Mouse (Mus musculus) right cerebral cortex, postnatal 36 days (tissue): ENCODE results near the gene Pnpla3.

Source experiments
- DNase-seq, 2 experiments: peaks; one replicate each; pipeline ENCODE4 v3.0.0; 2022; ENCODE audit warnings: low spot score in 2 of 2, mixed read lengths in 1 of 2

Pnpla3 gene

DNA sequence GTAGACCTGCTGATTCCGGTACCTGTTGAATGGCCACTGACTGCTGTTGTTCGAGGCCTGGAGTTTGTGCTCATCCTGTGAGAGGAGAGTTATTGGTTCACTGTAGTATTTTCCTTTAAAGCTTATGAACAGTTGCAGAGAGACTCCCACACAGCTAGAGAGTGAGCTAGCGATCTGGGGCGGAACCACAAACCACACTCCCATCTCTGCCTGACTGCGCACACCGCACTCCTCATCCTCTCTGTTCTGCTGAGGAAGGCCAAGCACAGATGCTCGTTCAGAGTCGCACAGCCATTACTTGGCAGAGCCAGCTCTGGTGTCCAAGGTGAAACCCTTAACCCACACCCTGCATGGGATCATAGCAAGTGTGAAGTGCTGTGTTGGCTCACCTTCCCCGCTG lies 11.1 kb downstream of the Pnpla3 start:
- DNase-seq: no peak

DNA sequence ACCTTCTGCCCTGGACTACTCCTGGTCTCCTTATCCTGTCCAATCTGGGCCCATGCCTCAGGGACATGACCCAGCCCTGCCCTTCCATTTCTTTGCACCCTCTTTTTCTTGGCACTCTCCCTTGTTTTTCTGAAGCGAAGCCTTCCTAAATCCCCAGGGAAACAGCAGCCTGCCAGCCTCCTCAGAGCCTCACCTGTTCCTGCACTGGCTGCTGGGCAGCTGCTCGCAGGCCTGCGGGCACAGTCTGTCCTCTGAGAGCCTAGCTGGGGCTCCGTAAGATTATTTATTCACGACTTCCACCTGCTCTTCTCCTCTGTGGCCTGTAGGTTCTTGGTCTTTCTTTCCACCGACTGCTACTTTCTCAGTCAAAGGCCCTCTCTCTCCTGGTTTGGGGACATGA lies 14.4 kb downstream of the Pnpla3 start:
- no peak for DNase-seq

DNA sequence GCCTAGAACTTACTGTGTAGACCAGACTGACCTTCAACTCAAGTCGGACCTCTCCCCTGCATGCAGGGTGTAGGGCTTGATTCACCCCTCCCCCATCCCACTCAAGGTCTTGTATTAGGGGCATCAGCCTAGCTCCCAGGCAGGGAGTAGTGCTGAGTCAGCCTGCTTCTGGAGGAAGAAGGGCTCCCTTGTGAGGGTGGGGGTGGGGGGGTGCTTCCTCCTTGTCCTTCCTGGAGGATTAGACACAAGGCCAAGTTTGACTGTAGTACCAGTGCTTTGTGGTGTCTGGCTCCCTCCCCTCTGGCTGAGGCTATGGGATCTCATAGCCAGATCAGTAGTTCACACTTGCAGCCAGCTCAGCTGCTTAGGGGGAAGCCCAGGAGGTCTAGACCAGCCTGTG lies 16.3 kb downstream of the Pnpla3 start:
- no peak for DNase-seq

DNA sequence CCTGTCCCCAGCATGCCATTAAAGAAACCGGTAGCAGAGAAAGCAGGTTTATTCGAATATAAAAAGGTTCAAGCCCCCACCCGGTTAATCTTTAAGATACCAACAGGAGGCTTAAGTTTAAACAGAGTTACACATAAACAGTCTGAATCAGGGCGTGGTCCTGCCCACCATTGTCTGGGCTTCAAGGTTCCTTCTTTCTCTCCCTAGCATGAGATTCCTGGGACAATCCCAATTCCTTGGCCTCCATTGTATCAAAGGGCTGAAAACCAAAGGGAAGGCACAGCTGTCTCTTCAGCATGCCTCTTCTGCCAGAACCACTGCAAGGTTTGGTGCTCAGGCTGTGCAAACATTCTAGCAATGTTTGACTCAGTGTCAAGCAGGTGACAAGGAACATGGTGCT lies 18.6 kb downstream of the Pnpla3 start:
- DNase-seq: no peak

DNA sequence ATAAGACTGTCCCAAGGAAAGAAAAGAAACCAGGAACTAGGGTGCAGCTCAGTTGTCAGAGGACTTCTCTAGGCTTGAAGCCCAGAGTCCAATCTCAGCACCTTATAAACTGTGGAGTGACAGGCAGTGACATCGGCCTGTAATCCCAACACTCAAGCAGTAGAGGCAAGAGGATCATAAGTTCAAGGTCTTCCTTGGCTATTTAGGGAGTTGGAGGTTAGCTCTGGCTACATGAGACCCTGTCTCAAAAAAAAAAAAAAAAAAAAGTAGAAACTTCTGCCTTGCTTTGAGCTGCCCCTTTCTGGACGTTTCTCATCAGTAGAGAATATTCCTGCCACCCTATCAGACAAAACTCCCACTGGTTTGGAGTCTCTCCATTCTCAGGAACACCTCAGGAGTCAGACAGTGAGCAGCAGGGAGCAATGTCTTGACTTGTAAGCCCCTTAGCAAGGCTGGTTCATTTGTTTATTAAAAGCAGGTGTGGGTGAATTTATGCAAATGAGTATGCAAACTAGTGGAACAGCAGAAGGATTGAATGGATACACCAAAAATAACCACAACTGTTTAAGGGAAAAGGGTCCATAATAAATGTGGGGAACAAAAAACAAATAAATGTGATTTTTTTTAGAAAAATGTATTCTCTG lies 21.4 kb downstream of the Pnpla3 start:
- no peak for DNase-seq

DNA sequence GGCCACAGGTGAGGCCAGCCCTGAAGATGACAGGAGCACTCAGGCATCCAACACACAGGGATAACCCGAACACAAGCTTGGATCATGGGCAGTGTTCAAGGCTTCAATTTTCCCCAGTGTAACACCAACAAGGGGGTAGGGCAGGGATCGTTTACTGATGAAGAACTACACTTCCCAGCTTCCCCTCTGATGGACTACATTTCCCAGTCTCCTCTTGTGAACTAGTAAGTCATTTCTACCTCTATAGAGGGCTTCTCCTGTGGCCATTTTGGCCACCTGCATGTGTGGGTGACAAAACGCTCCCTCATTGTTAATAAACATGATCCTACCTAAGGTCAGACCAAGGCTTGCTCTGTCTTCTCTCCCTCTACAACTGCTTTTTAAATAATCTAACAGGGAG lies 22.2 kb downstream of the Pnpla3 start:
- no peak for DNase-seq

- no peak for DNase-seq
Measured at GRCm38 (mm10) chr15:84191724-84192057, 24.1 kb downstream of the Pnpla3 start.

DNA sequence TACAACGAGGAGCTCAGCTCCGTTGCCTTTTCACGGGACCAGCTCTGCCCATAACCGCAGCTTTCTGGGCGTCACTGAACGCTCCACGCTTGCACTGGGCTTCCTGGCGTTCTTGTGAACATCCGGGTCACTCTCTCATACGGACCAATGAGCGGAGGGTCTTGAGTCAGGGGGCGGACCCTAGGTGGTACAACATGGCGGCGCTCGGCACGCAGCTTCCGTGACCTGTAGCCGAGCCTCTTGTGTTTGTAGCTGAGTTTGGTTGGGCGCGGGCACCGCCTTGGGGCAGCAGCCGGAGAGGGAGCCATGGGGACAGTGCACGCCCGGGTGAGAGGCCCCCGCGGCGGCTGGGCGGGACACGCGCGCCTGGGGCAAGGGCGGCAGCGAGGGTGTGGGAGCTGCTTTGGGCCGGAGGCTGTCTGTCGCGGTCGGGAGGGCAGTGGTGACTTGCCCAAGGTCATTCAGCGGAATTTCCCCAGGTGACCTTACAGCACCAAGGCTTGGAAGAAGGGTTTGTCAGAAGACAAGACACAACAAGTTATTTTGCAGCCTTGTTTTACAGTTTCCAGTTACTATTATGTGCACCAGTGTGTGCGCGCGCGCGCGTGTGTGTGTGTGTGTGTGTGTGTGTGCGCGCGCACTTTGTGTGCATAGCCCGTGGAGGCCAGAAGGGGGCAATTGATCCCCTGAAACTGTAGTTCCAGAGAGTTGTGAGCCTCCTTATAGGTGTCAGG lies 24.6 kb downstream of the Pnpla3 start, which contains the start of gene Samm50:
Samm50 (plus strand) TSS at position 184 of the 734 bp plus-strand sequence.
- DNase-seq: peak; percentile 93 to 94

DNA sequence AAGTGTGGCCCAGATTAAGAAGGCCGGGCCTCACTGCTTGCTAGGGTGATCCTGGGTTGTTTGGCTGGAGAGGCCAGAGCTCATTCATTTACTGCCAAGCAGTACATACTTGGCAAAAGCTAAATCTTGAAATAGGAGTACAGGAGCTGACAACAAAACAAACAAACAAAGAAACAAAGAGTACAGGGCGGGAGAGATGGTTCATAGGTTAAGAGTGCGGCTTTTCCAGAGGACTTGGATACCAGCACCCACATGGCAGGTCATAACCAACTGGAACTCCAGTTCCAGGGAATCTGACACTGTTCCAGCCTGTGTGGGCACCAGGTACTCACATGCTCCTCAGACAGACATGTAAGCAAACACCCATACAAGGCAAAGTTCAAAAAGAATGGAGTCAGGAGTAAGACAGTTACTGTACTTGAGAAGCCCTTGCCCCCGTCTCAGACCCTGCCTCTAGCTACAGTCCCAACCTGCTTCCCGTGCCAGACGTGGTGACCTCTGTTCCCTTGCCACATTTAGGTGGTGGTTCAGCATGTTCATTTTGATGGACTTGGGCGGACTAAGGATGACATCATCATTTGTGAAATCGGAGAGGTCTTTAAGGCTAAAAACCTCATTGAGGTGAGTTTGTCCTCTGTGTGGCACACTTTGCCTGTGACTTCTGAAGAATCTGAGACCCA lies 29.0 kb downstream of the Pnpla3 start:
- no peak for DNase-seq

DNA sequence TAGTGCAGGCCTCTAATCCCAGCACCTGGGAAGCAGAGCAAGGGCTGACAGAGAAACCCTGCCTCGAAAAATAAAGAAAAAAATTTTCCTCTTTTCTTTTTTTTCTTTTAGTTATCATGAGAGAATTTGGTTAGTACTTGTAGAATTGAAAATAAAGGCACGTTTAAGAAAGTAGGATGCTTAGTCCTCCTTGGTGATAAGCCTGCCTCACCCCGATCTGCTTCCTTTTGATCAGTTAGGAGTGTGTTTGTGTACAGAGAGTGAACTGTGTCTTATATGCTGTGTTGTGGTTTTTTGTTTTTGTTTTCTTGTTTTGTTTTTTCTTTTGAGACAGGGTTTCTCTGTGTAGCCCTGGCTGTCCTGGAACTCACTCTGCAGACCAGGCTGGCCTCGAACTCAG lies 39.7 kb downstream of the Pnpla3 start:
- no peak for DNase-seq

DNA sequence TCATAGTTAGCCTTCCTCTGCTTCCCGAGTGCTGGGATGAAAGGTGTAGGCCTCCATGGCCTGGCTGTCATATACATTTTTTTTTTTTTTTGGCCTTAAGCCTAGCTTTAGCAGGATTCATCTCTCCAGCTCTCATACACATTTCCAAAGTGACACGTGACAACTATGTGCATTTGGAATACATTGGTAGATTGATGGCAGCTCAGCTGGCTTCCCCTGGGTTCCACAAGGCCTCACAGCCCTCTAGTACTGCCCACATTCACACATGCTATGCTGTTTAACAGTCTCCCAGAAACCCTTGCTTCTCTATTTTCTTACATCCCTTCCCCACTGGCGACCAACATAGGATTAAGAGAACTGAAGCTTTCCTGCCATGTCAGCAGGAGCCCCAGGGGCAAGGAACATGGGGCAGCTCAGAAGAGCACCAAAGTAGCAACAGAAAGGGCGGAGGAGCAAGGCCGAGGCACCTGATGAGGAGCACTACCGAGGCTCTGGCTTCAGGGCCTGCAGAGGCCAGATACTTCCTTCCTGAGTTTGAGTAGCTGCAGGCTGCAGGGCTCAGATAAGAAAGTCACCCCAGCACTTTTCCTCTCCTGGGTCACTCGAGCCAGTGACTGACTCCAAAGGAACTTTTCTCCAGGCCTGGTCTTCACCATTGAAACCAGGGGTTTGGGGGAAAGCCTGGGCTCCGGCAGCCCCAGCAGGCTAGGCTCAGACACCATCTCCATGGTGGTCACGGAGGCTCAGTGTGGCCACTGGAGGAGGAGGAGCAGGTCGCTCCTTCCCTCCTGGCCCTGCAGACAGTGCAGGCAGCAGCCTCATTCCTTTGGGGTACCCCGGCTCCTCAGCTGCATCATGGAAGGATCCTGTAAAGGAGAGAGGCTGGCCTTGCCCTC lies 42.1 kb downstream of the Pnpla3 start:
- no peak for DNase-seq

DNA sequence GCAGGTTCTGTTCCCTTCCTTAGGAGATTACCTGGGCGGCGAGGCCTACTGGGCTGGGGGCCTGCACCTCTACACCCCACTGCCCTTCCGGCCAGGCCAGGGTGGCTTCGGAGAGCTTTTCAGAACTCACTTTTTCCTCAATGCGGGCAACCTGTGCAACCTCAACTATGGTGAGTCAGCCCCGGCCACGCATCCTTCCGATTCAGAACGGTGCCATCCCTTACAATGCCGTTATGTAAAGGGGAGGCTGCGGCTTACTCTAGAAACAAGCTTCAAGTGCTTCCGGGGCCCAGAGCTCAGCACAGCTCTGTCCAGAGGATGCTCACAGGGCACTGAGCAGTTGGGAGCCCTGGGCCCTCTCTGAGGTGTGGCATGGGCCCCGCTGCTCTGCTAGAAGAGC lies 42.8 kb downstream of the Pnpla3 start:
- no peak for DNase-seq

DNA sequence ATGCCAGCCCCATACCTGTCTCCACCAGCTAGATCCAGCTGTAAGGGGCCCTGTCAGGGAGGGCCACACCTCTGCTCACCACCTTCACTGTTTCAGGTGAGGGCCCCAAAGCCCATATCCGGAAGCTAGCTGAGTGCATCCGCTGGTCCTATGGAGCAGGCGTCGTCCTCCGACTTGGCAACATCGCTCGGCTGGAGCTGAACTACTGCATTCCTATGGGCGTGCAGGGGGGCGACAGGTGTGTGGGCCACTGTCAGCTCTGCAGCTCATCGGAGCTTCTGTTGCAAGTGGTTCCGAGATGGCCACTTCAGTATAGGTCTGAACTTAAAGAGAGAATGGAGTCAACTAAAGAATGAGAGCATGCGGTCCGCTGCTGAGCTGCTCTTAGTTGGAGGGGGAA lies 43.3 kb downstream of the Pnpla3 start:
- no peak for DNase-seq

GRCm38 (mm10) chr15:84211564-84211963 lies 43.9 kb downstream of the Pnpla3 start:
- no peak for DNase-seq

DNA sequence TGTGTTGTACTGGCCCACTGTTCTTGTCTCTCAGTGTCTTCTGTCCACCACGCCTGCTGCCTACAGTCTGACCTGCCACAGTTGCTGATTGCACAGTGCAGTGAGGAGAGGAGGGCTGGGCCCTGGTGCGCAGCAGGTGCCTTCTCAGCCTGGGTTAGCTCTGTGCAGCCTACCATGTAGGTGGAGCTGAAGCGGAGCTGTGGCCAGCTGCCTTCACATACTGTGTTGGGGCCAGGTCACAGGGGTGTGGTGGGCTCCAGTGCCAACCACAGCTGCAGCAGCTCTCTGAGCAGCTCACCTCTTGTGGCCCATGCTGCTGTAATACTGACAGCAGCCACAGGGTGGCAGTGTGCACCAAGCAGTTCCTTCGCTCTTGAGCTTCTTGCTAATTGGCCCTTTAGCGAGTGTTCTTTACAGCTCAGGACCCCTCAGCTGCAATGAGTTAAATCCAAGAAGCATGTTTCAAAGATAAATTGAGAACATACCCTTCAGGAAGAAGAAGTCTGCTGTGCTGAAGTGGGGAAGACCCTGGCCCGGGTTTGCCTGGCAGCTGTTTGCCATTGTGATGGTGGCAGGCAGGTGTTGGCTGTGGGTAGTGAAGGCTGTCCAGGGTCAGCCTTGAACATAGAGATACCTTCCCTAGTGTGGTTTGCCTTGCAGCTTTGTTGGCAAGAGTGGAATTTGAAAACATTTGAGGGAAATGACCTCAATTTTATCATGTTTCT lies 44.6 kb downstream of the Pnpla3 start:
- peak; percentile 70 to 73 for DNase-seq

DNA sequence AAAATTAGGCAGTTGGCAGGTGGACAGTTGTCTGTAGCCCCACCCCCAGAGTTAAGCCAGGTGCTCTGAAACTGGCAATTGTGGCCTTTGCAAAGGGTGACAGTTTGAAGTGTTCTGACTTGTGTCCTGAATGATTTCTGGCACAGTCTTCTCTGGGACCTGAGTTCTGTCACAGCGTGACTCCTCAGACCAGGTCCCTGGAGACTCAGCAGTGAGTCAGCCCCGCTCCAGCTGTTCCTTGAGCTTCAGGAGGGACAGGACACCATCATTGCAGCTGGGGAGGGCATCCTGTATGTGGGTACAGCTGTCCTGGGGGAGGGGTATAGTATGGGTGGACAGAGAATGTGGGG lies 45.1 kb downstream of the Pnpla3 start:
- DNase-seq: no peak

- DNase-seq: no peak
Measured at GRCm38 (mm10) chr15:84213162-84213739, 45.6 kb downstream of the Pnpla3 start.

GRCm38 (mm10) chr15:84214476-84214875 lies 46.8 kb downstream of the Pnpla3 start:
- DNase-seq: no peak

DNA sequence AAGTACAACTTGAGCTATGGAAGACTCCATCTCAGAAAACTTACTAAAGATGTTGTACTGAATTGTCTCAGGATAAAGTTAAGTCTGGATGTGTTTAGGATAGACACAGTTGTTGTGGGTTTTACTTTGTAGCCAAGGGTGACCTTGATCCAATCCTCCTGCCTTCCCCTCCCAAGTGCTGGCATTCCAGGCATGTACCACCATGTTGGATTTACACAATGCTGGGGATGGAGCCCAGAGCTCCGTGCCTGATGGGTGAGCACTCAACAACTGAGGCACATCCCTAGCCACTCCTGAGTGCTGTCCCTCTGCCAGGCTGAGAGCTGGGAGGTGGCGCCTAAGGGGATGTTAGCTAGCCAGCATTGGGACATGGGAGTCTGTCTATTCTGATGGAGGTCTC lies 47.6 kb downstream of the Pnpla3 start:
- no peak for DNase-seq

GRCm38 (mm10) chr15:84216026-84216425 lies 48.4 kb downstream of the Pnpla3 start:
- no peak for DNase-seq

GRCm38 (mm10) chr15:84216461-84217084 lies 48.9 kb downstream of the Pnpla3 start:
- no peak for DNase-seq
